Mouse (Mus musculus) heart, postnatal 25 days (tissue): ENCODE measurements at regions not wholly inside any gene's neighbourhood (a gene's known extent, or its start where the extent isn't known, plus 50 kb on each side); places are given as distances from the start of the nearest gene placed in this dataset.
A peak's percentile ranks its signal among the peaks of the same experiment; 100 is the strongest.

Experiments used
- DNase-seq: peaks from one replicate; pipeline ENCODE4 v3.0.0; 2022; ENCODE audit warnings: low spot score
- intact Hi-C: fragments of 180-260 bp; cut with DNase I; formaldehyde crosslinking; loops from one replicate; pipeline ENCODE4 v1.15.1; 2025

GRCm38 (mm10) chr12:70586181-70586580, 133.3 kb downstream of the Tmx1 start:
- intact Hi-C loops = no loop called here
- DNase-seq = no peak

GRCm38 (mm10) chr12:70588234-70588633, 135.3 kb downstream of the Tmx1 start:
- no peak for DNase-seq
- intact Hi-C loops = no loop called here

GRCm38 (mm10) chr12:70589315-70589742, 136.4 kb downstream of the Tmx1 start:
- no peak for DNase-seq
- intact Hi-C loops = no loop called here

- intact Hi-C loops = no loop called here
- peak; percentile 52 for DNase-seq
These were observed 137.7 kb downstream of the Tmx1 start for GRCm38 (mm10) chr12:70590456-70591050.

- intact Hi-C loops = no loop called here
- DNase-seq = no peak
These were observed 139.9 kb downstream of the Tmx1 start for GRCm38 (mm10) chr12:70592821-70593220.

GRCm38 (mm10) chr12:70598211-70598701, 145.4 kb downstream of the Tmx1 start:
- DNase-seq = peak; percentile 75
- intact Hi-C loops = no loop called here

GRCm38 (mm10) chr12:70599731-70600130, 146.8 kb downstream of the Tmx1 start:
- DNase-seq = no peak
- intact Hi-C loops = no loop called here

GRCm38 (mm10) chr12:70603869-70604268, 151.0 kb downstream of the Tmx1 start:
- intact Hi-C loops = no loop called here

GRCm38 (mm10) chr12:70608672-70609071, 155.8 kb downstream of the Tmx1 start:
- intact Hi-C loops = no loop called here

More at GRCm38 (mm10) chr12:70603869-70604268, 151.0 kb downstream of the Tmx1 start:
- DNase-seq = no peak

GRCm38 (mm10) chr12:70609116-70609871, 156.4 kb downstream of the Tmx1 start:
- intact Hi-C loops = no loop called here
- no peak for DNase-seq

More at GRCm38 (mm10) chr12:70608672-70609071, 155.8 kb downstream of the Tmx1 start:
- DNase-seq = no peak

GRCm38 (mm10) chr12:70611891-70612290, 159.0 kb downstream of the Tmx1 start:
- DNase-seq = peak; percentile 50
- intact Hi-C loops = no loop called here

GRCm38 (mm10) chr12:70613244-70613643, 160.3 kb downstream of the Tmx1 start:
- DNase-seq = no peak
- intact Hi-C loops = no loop called here

GRCm38 (mm10) chr12:70614101-70614500, 161.2 kb downstream of the Tmx1 start:
- DNase-seq = no peak
- intact Hi-C loops = no loop called here

GRCm38 (mm10) chr12:70614686-70615085, 161.8 kb downstream of the Tmx1 start:
- intact Hi-C loops = no loop called here

GRCm38 (mm10) chr12:70615123-70615522, 162.2 kb downstream of the Tmx1 start:
- intact Hi-C loops = no loop called here
- DNase-seq = no peak

More at GRCm38 (mm10) chr12:70614686-70615085, 161.8 kb downstream of the Tmx1 start:
- no peak for DNase-seq

GRCm38 (mm10) chr12:70616049-70616448, 163.2 kb downstream of the Tmx1 start:
- DNase-seq = no peak
- intact Hi-C loops = no loop called here

GRCm38 (mm10) chr12:70616487-70616886, 163.6 kb downstream of the Tmx1 start:
- DNase-seq = no peak
- intact Hi-C loops = no loop called here

GRCm38 (mm10) chr12:70617024-70617423, 164.1 kb downstream of the Tmx1 start:
- no peak for DNase-seq
- intact Hi-C loops = no loop called here

GRCm38 (mm10) chr12:70617979-70618378, 165.1 kb downstream of the Tmx1 start:
- intact Hi-C loops = no loop called here
- DNase-seq = no peak

GRCm38 (mm10) chr12:70619436-70619835, 166.5 kb downstream of the Tmx1 start:
- intact Hi-C loops = no loop called here
- DNase-seq = no peak

GRCm38 (mm10) chr12:70622019-70622418, 169.1 kb downstream of the Tmx1 start:
- DNase-seq = no peak
- intact Hi-C loops = no loop called here
